Mouse (Mus musculus): ENCODE results near the gene Zbtb38.

Gene Zbtb38

GRCm38 (mm10) chr9:96752603-96753114 is at the start of gene Zbtb38:
Zbtb38 (minus strand) TSS chr9:96752831.
- no peak for DNase-seq (ENCODE audit: low read depth in 1 of 2, low spot score in 2 of 2)

GRCm38 (mm10) chr9:96800131-96800825 is 47.6 kb upstream of the Zbtb38 start:
- no peak for DNase-seq (ENCODE audit: low read depth in 1 of 2, low spot score in 2 of 2)

DNA sequence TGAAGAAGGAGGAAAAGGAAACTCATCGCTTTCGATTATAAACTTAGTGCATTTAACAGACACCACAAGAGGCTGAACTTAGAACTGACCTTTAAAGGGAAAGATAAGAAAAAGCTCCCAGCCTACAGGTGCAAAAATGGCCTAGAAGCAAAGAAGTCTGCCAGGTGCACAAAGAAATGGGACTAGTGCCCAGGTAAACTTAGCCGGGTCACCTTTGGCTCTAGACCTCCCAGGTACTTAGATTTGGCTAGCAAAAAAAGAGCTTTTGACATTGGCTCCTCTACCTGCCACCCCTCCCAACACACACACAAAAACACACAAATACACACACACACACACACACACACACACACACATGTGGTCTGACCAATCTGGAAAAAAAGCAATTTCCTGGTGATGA is 44.7 kb upstream of the Zbtb38 start:
- DNase-seq (ENCODE audit: low read depth in 1 of 2, low spot score in 2 of 2): no peak

DNA sequence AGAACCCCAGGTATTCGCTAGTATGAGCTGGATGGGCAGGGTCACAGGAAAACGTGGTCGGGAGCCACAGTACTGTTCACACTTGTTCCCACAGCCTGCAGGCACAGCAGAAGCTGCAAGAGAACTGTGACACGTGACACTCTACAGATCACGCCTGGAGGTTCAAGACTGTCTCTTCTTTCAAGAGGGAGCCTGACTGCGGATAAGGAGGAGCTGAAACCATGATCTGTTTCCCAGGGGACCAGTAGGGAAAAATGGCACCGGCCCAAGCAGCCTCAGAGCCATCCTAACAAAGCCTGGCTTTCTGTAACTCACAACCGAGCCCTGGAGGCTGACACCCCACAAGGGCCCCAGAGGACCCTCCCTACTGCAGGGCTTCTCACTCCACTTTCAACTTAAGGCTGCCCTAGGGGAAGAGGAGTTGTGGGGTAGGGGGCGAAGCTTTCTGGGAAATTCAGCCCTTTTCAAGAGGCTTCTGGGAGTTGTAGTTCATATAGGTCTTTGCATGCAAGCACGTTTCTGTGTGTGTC is 42.8 kb upstream of the Zbtb38 start:
- no peak for DNase-seq (ENCODE audit: low read depth in 1 of 2, low spot score in 2 of 2)

DNA sequence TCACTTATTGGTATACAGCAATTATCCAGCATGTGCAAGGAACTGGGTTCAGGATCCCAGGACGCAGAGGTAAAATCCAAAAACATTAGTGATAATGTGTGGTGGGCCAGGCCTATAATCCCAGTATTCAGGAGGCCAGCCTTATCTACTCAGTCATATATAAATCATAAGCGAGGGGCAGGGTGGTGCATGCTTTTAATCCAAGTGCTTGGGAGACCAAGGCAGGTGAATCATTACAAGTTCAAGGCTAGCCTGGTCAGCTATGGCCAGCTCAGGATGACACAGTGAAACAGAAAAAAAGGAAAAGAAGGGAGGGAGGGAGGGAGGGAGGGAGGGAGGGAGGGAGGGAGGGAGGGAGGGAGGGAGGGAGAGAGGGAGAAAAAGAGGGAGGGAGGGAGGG is 42.0 kb upstream of the Zbtb38 start:
- DNase-seq (ENCODE audit: low read depth in 1 of 2, low spot score in 2 of 2): no peak

DNA sequence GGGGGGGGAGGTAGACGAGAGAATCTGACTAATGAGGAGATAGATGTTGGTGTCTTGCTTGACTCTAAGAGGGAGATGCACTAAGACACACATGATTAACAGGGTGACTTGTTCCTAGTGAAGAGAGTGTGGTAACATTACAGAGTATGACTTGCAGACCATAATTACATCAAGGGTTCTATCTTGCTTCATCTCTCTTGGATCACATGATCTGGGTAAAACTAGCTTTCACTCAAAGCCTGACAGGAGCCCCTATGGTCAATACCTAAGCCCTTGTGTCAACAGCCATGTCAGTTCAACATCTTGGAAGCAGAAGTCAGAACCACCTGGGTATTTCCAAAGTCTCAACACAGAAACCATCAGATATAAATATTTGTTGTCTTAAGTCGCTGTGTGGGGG is 39.9 kb upstream of the Zbtb38 start:
- no peak for DNase-seq (ENCODE audit: low read depth in 1 of 2, low spot score in 2 of 2)

GRCm38 (mm10) chr9:96790389-96791007 is 37.9 kb upstream of the Zbtb38 start:
- no peak for DNase-seq (ENCODE audit: low read depth in 1 of 2, low spot score in 2 of 2)

DNA sequence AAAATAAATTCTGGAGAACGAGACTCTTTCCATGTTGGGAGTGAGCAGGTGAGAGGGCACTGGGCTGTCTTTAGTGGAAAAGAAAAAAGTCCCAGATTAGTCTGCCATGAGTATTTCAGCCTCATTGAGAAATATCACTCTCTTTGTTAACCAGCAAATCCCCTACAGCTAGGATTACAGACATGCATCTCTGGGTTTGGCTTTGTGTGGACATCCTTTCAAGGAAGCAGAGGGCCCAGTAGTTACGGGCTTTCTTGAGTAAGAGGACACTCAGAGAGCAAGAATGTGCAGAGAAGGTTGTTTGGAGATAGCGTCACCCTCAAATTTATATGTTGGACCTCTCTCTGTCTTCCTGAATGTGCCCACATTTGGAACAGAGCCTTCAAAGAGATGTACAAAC is 37.3 kb upstream of the Zbtb38 start:
- DNase-seq (ENCODE audit: low read depth in 1 of 2, low spot score in 2 of 2): no peak

- DNase-seq (ENCODE audit: low read depth in 1 of 2, low spot score in 2 of 2): no peak
Measured at GRCm38 (mm10) chr9:96787797-96788196, 35.2 kb upstream of the Zbtb38 start.

DNA sequence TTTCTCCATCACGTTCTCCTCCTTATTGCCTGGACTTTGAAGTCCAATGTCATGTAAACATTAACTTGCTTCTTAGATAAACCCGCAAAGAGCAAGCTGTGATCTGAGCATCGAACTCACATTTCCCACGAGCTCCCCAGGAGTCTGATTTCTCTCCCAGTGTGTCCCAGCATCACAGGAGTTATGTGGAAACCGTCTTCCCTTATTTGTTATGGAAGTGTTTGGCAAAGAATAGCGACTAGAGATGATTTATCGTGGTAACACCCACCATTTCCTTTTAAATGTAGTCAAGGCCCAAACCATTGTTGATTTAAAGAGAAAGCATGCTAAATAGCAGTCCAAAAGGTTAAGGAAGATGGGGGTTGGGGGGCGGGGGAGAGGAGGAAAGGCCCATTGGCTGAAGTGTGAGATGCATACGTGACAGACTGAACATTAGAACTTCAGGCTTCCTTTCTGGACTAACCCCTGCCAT is 33.3 kb upstream of the Zbtb38 start:
- DNase-seq (ENCODE audit: low read depth in 1 of 2, low spot score in 2 of 2): no peak

DNA sequence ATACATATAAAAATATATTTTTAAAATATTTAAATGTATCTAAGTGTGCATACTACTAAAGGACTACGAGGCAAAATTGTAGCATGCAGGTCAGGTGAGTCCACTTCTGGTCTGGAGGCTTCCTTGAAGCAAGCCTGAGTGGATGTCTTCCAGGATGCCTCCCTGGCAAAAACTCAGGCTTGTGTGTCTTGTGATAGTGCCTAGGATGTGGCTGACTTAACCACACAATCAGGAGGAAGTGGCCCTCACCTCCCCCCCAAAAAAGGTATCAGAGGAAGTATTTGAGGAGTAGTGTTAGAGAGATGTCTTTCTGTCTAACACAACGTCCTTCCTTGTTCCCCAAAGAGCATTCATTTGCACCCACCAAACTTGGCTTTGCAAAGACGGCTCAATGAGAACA is 32.6 kb upstream of the Zbtb38 start:
- no peak for DNase-seq (ENCODE audit: low read depth in 1 of 2, low spot score in 2 of 2)

- no peak for DNase-seq (ENCODE audit: low read depth in 1 of 2, low spot score in 2 of 2)
Measured at GRCm38 (mm10) chr9:96783667-96784066, 31.0 kb upstream of the Zbtb38 start.

DNA sequence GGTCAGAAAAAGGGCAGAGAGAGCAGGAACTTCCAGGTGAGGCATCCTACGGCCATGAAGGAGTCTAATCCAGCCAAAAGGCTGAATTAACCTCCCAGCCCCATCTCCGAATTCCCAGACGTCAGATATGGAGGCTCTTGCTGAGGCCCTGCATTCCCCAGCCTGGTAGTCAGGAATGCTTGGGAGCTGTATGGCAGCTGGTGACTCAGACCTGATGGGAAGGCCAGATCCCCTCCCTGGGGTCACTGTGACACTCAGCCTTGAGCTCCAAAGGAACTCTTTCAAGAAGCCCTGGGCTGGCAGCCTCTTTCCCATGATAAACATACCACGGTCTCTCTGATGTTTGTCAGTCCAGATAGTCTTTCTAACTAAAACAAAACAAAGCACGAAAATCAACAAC is 30.6 kb upstream of the Zbtb38 start:
- no peak for DNase-seq (ENCODE audit: low read depth in 1 of 2, low spot score in 2 of 2)

- no peak for DNase-seq (ENCODE audit: low read depth in 1 of 2, low spot score in 2 of 2)
Measured at GRCm38 (mm10) chr9:96782062-96782461, 29.4 kb upstream of the Zbtb38 start.

DNA sequence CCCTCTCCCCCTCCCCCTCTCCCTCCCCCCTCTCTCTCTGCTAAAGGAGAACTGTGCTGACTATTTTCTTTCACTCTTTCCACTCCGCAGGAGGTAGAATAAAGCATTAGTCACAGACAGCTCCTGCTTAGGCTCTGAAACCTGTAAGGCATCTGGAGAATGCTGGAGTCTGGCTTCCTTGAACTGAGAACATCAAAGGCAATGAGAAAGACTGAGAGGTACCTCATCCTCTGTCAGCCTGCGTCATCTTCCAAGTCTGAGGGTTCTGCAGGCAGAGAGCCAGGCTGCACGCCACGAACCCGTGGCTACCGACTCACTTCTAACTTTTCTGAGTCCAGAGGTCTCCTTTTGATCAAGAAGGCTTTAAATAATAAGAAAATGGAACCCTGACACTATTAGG is 20.5 kb upstream of the Zbtb38 start:
- DNase-seq (ENCODE audit: low read depth in 1 of 2, low spot score in 2 of 2): no peak

DNA sequence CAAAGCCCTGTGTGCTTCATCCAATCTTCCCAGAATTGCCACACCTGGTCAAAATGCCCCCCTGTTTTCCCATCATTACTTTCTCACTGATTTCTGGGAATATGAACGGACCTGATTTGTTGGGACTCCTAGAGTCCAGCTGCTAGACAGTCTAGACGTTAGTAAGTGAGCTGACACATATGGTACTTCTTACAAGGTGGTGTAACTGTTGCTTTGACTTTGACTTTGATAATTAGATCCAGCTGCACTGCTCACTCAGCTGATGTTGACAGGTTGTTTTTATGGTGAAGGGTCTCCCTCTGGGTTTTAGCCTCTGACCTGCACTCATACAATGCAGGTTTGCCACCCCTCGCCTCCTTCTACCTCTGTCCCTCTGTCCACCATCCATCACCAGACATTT is 17.8 kb upstream of the Zbtb38 start:
- no peak for DNase-seq (ENCODE audit: low read depth in 1 of 2, low spot score in 2 of 2)

DNA sequence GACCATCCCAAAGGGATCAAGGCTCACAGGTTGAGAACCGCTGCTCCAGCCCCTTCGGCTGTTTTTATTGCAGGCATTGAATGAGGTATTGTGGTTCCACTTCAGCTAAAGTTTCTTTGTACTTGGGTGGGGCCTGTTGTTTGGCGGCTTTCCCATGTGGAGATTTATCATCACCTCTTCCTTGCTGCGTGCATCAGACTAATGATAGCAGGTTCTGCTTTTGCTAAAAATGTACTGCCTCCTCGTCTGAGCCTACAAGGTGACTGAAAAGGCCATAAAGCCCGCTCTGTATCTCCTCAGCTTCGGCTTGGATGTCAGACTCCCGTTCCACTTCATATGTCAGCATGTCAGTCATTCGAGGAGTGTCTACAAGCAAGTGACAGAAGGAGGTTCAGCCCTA is 17.0 kb upstream of the Zbtb38 start:
- no peak for DNase-seq (ENCODE audit: low read depth in 1 of 2, low spot score in 2 of 2)

DNA sequence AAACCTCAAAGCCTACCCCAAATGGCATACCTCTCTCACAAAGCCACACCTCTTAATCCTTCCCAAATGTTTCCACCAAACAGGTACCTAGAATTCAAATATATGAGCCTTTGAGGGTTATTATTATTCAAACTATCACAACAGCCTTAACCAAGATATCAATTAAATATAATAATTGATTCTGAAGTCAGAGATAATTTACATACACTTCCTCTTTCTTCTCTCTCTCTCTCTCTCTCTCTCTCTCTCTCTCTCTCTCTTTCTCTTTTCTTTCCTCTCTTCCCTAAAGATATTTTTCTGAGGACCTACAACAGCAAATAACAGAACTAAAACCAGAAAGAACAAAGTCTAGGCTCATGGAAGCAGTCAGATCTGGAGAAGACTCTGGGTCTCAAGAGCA is 15.2 kb upstream of the Zbtb38 start:
- no peak for DNase-seq (ENCODE audit: low read depth in 1 of 2, low spot score in 2 of 2)

GRCm38 (mm10) chr9:96766078-96766477 is 13.4 kb upstream of the Zbtb38 start:
- DNase-seq (ENCODE audit: low read depth in 1 of 2, low spot score in 2 of 2): no peak

DNA sequence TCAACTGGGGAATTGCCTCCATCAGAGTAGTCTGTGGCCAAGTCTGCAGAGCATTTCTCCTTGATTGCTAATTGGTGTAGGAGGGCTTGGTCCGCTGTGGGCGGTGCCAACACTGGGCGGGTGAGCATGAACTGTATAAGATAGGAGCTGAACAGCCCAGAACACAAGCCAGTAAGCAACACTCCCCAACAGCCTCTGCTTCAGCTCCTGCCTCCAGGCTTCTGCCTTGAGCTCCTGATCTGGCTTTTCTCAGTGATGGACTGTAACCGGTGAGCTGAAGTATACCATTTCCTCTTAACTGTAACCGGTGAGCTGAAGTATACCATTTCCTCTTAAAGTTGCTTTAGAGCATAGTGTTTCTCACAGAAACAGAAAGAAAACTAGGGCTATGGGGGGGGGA is 12.8 kb upstream of the Zbtb38 start:
- no peak for DNase-seq (ENCODE audit: low read depth in 1 of 2, low spot score in 2 of 2)

DNA sequence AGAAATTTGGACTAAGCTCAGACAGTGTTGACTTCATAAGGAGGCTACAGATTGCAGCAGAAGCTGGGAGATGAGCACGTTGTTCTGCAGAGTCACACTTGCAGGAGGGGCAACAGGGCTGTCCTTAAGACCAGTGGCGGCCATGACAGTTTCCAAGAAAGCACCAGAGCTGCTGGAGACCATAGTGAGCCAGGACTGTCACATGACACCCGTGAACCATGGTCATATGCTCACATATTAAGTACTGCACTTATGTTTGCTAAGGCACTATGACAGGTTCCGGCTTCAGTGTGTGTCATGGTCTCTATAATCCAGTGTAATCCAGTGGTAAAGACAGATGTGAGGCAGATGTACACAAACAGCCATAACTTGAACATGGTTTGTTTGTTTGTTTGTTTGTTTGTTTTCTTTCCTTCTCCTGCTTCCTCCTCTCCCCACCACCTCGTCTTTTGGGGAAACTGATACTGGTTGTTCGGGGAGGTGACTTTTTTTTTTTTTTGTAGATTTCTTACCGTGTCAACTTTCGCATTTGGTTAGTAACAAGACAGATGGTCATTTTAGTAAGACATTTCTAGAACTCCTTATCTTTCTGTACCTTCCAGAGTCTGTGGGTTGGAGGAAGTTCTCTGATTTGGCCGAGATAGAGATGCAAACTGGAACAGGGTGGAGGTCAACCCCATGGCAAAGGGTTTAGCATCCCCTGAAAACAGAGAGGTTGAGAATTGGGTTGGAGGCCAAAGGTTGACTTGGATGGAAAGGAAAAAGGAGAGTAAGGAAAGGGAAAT is 11.4 kb upstream of the Zbtb38 start:
- DNase-seq (ENCODE audit: low read depth in 1 of 2, low spot score in 2 of 2): no peak

DNA sequence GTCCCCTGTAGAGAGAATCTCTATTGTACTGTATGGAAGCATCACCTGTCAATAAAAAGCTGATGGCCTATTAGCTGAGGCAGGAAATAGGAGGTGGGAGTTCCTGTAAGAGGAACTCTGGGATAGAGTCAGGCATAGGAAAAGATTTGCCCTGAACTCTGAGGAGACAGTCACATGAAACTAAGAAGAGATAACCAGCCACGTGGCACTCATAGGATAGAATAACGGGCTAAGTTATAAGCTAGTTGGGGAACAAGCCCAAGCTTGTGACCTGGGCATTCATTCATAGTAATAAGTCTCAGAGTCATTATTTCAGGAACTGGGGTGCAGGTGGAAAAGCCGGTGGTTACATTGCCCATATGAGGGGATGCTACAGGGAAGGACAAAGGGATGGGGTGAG is 10.4 kb upstream of the Zbtb38 start:
- DNase-seq (ENCODE audit: low read depth in 1 of 2, low spot score in 2 of 2): no peak
